Mouse (Mus musculus): ENCODE results near the gene Rab11fip4. TPM values are rescaled to one million over a fixed set of nuclear protein-coding genes. Genes with fewer than 3 reads are reported as not detected.

Rab11fip4 gene
- total RNA-seq, 2 experiments from 2014 or later, result 2.4 to 2.7 TPM

DNA sequence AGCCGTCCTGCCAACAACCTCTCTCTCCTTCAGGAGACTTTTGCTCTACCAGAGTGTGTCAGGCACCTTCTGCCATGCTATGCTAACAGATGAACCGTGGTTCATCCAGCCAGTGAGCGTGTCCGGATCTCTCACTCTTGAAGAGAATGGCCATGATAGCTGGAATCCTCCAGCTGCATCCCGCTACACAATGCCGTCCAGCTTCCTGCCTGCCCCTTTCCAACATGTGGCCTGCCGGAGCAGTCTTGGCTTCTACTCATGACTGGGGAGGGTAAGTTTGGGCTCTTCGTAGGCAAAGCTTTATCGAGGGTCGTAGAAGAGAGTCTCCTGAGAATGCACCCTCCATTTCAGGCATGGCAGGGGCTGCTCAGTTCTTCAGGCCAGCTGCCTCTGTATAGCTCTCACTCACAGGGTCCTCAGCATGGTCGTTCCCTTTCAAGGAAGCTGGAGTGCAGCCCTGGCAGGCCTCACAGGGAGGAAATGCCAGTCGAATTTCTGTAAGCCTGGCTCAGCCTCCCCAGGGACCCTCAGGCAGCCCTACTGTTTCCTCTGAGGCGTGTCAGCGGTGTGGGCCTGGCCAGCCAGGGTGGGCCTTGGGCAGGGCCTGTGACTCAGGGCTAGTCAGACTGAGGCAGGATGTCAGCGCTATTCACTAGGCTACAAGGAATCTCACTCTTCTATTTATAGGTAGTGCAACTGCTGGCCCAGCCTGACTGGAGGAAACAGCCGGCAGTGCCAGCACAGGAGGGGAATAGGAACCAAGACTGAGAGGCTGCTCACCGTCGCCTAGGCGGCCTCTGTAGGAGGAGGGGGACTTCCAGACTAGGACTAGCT lies 147.9 kb downstream of the Rab11fip4 start:
- DNase-seq, result peak; percentile 71 to 83

DNA sequence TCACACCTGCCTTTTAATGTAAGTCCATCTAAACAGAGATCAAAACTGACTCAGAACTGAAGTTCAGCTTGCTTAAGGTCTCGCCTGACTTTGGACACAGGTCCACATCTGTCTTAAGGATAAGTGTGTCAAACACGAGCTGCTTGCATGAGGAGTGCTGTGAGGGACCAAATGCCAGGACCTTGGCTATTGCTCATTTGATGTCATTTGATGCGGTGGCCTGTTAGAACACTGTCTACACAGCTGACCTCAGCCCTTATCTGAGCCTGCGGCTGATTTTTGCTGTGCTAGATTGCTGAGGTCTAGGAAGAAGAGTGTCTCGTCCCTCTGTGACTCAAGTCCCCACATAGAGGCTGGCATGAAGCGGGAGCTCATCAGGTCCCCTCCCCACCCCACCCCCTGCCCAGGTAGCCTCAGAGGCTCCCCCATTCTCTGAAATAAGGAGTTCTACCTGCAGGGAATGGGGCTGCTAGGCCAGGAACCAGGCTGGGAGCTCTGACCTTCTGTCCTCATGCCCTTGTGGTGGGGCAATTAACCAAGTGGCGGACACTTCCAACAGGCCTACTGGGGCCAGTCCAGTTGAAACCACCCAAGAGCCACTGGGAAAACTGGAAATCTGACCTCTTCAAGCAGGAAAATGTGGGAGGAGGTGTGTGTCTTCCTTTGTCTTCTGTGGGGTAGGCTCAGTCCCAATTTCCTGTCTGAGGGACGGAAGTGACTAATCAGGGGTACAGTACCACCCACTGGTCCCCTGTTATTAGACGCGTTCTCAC lies 149.9 kb downstream of the Rab11fip4 start:
- peak in 1 of 2 experiments; percentile 45 for DNase-seq

DNA sequence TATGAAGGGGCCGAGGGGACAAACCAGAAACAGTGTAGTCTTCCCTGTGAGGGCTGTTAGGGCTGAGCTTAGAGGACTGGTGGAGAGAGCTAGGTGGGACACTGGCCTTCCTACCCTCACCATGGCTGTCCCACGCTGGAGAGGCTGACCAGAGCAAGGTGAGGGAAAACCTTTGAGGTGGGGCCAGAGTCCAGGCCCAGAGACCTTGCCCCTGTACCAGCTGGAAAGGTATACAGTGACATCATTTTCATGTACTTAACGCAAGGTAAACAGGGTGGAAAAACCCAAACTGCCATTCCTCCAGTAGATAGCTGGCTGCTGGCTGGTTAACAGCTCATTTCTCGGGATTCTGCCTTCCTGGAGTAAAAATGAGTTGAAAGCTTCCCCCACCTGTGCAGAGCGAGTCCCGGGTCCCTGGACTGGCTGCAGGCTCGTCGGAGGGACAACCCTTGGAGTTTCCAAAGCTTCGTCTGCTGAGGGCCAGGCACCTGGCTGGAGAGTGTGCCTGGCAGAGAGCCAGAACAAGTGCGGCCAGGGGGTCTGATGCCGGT lies 155.6 kb downstream of the Rab11fip4 start:
- DNase-seq, result no peak

Small RNA genes lying within 50 kb of the gene (microRNA-seq; reads per million reads assigned to microRNA genes)
- gene Mir193a (657 reads per million, percentile 74 among the genes with 10 or more reads in this experiment), gene Mir365-2 (32.1 reads per million, percentile 39 among the genes with 10 or more reads in this experiment)

Other genes with a start within 250 kb of the Rab11fip4 start
- gene Omg, start 87.1 kb upstream of the Rab11fip4 start, total RNA-seq (2021), result 1 to 10 TPM; 5.4 to 5.6 TPM
- gene Evi2b, start 67.5 kb upstream of the Rab11fip4 start, total RNA-seq (2021), result 1 to 10 TPM in 1 of 2 experiments, under 1 TPM in 1; 0.66 to 1.3 TPM
- under 1 TPM; 0.10 TPM for gene Evi2, start 60.6 kb upstream of the Rab11fip4 start, total RNA-seq (2021)
- gene Evi2a, start 60.6 kb upstream of the Rab11fip4 start, total RNA-seq (2021), result 1 to 10 TPM; 2.3 to 2.5 TPM